Mouse (Mus musculus) left cerebral cortex, postnatal 14 days (tissue): Measurements from ENCODE around the gene Scyl2. TPM values are rescaled to one million over a fixed set of nuclear protein-coding genes. Genes with fewer than 3 reads are reported as not detected.

ENCODE experiments used
- DNase-seq, 2 experiments: peaks; one replicate each; pipeline ENCODE4 v3.0.0; 2021 to 2022; ENCODE audit warnings: low spot score in 2 of 2, mixed read lengths in 1 of 2
- intact Hi-C: fragments of 180-260 bp; cut with DNase I; formaldehyde crosslinking; loops from one replicate; pipeline ENCODE4 v1.15.1; 2025
- total RNA-seq, 2 experiments: library from RNA; stranded (reverse); gene quantifications; 2 replicates each; pipeline ENCODE4 v1.2.3; 2021

Gene Scyl2
- total RNA-seq, 2 experiments from 2014 or later = 33.0 to 33.5 TPM

- intact Hi-C loops = no loop called here
These were observed 59.4 kb downstream of the Scyl2 start for GRCm38 (mm10) chr10:89626714-89627113.

DNA sequence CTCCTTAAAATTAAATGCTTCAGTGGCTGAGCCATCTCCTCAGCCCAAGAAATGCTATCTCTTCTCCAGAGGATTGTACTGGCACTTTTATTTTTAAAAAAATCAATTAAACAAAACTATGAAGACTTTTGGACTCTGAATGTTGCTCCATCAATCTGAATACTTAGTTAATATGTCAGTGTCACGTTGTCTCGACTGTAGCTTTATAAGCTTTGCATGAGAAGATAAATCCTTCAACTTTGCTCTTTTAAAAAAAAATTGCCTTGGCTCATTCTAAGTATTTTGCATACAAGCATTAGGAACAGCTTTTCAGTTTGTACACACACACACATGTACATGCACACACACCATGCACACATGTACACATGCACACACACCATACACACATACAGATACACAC is 61.9 kb downstream of the Scyl2 start:
- DNase-seq = no peak
- intact Hi-C loops = no loop called here

More at GRCm38 (mm10) chr10:89626714-89627113, 59.4 kb downstream of the Scyl2 start:
- no peak for DNase-seq

- intact Hi-C loops = no loop called here
- no peak for DNase-seq
These were observed 65.0 kb downstream of the Scyl2 start, which contains the start of gene Slc17a8 for GRCm38 (mm10) chr10:89621129-89621528. Gene Slc17a8, minus strand, starts transcription at chr10:89621253.

GRCm38 (mm10) chr10:89599311-89599710 is 86.8 kb downstream of the Scyl2 start:
- intact Hi-C loops = no loop called here
- DNase-seq = peak in 1 of 2 experiments; percentile 13

- no peak for DNase-seq
- intact Hi-C loops = no loop called here
These were observed 88.8 kb downstream of the Scyl2 start for GRCm38 (mm10) chr10:89597275-89597674.

- no peak for DNase-seq
- intact Hi-C loops = no loop called here
These were observed 90.2 kb downstream of the Scyl2 start for GRCm38 (mm10) chr10:89595935-89596334.

DNA sequence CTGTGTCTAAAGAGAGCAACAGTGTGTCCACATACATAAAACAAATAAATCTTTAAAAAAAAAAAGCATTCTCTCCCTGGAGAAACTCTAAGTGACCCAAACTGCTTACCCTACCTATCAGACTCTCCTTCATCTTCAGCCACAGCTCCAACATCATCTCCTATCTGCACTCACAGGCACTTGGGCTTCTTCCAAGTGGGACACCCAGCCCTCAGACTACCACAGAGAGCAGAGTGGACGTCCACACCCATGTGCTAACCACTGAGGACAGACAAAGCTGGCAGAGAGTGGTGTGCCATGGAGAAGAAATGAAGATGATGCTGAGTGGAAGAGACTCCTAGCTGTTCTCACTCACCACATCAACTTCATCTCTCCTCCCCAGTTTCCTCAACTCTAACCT is 90.6 kb downstream of the Scyl2 start:
- no peak for DNase-seq
- intact Hi-C loops = no loop called here

DNA sequence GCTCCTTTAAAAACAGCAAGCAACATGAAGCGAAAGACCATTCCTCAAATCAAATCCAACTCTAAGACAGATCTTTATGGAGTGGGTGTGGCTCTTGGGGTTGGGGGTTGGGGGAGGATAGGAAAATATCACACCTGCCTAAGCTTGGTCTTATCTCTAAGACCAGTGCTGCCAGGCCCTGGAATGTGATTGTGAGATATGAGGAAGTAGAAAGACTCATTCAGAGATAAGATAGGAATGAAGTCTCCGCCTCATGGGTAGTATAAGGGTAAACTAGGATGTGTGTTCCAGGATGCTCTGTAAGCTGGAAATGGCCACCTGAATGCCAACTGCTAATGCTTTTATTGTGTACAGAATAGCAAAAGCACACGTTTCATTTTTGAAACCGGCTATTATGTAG is 91.8 kb downstream of the Scyl2 start:
- intact Hi-C loops = no loop called here

DNA sequence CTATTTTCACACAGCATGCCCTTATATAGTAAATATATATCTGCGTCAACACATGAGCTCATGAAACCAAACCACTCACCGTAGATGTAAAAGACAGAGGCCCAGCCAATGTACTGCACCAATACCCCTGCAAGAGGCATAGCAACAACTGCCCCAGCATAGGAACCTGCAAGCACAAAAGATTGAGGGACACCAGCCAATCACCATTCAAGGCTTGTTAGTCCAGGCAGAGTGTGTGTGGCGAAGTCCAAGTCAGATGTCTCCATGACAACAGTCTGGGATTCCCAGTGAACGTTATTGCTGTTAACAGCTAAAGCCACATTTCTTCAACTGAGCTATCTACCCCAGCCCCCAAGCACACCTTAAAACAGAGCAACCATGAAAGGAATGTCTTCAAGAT is 93.3 kb downstream of the Scyl2 start:
- peak in 1 of 2 experiments; percentile 7 for DNase-seq
- intact Hi-C loops = no loop called here

More for the DNA sequence above, 91.8 kb downstream of the Scyl2 start:
- DNase-seq = no peak

- intact Hi-C loops = no loop called here
- no peak for DNase-seq
These were observed 96.2 kb downstream of the Scyl2 start for GRCm38 (mm10) chr10:89589877-89590276.

Other genes with a start within 250 kb of the Scyl2 start
- 1 to 10 TPM; 1.8 to 2.6 TPM for gene Gas2l3, start 242.3 kb downstream of the Scyl2 start, total RNA-seq
- under 1 TPM in 1 of 2 experiments, not detected in 1; 0.35 TPM for gene Nr1h4, start 152.7 kb downstream of the Scyl2 start, total RNA-seq
- gene Slc17a8, start 65.0 kb downstream of the Scyl2 start, total RNA-seq = 1 to 10 TPM; 4.6 to 5.1 TPM
- 10 to 100 TPM; 22.5 to 23.1 TPM for gene Actr6, start 46.0 kb upstream of the Scyl2 start, total RNA-seq
- gene Uhrf1bp1l, start 58.7 kb upstream of the Scyl2 start, total RNA-seq = 10 to 100 TPM; 88.6 to 90.2 TPM
- 100 to 1,000 TPM; 452 to 460 TPM for gene Anks1b, start 187.2 kb upstream of the Scyl2 start, total RNA-seq